Mouse (Mus musculus): ENCODE measurements around the gene S100a16. TPM values are rescaled to one million over a fixed set of nuclear protein-coding genes. Genes with fewer than 3 reads are reported as not detected.

S100a16 gene
- polyA plus RNA-seq, 1 experiment from 2014 or later, result 40.0 TPM

DNA sequence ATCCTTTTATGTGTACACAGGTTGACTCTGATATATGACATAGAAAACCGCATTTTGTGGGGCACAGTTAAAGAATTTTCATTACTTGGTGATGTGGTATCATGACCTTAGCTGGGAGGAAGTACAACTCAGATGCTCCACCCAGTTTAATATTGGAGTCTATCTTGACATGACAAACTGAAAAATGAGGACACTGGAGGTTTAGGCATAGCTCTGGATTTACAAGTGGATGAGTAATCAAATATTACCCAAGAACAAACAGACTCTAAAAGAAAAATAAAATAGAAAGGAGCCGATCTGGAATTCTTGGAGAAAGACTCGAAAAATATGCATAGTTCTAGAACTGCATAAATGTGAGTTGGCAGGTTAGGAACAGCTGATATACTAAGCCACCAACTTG lies 38.3 kb downstream of the S100a16 start:
- Histone ChIP-seq H3K4me3 (no peak overlapping the region), H3K4me1 (no peaks in the 10 kb centered on the region)
- 89% methylated on average over 3 of the region's 3 CpGs for WGBS

DNA sequence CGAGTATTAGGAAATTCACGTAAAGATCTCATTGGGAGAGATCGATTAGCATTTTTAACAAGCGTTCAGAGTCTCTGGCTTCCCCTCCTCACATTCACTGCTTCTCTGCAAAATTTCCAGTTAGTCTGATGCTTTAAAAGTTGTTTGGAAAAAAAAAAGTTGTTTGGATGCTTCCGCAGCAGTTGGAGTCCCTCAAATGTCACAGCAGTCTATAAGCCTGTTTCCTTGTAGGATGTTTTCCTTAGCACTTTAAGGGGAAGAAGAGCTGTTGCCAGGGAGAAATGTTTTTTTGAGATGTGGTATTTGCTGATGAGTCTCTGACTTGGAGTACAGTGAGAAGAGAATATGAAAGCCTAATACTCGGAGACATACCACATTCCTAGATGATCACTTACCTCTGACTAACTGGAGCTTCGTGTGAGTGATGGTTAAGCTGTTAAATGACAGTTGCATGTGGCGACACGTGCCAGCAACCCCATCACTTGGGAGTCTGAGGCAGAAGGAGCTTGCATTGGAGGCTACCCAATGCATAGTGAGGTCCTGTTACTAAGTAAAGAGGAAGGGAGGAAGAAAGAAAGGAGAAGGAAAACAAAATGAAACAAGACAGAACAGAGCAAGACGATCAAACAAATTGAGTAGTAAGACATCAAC lies 39.4 kb downstream of the S100a16 start:
- Histone ChIP-seq H3K27ac (replicated peaks) (no peak overlapping the region), H3K9ac (replicated peaks) (no peak overlapping the region), H3K4me1 (no peaks in the 10 kb centered on the region), H3K4me3 (no peak overlapping the region), H3K4me2 (replicated peaks) (no peak overlapping the region), H3K36me3 (no peaks in the 10 kb centered on the region), H3K9me3 (no peaks in the 10 kb centered on the region), H3K27me3 (no peaks in the 10 kb centered on the region)
- WGBS, result 72% methylated on average over 10 of the region's 10 CpGs
- ATAC-seq (replicated peaks), result no peak

More for the DNA sequence above, 38.3 kb downstream of the S100a16 start:
- Histone ChIP-seq H3K9ac (replicated peaks) (no peak overlapping the region), H3K9me3 (no peaks in the 10 kb centered on the region), H3K27ac (replicated peaks) (no peak overlapping the region), H3K27me3 (no peaks in the 10 kb centered on the region), H3K4me2 (replicated peaks) (no peak overlapping the region), H3K36me3 (no peaks in the 10 kb centered on the region)
- ATAC-seq (replicated peaks), result no peak

DNA sequence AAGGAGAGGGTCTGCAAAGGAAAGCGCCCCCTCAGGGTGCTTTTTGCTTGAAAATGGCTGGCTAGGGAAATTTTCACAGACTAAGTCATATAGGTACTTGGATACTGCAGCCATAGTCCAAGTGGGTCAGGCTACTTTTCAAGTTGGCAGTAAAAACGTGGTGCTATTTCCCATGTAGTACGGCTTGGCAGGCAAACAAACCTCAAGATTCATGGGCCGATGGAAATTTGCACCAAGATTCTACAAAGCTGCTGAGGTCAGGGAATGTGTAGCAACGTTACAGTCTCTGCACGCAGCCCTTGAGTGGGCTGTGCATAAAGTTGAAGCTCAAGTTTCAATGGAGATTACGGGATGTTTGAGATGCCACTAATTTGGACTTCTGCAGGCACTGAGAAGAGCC lies 42.4 kb downstream of the S100a16 start:
- no peak overlapping the region for H3K4me2 ChIP-seq (replicated peaks)
- no peaks in the 10 kb centered on the region for H3K36me3 ChIP-seq
- H3K4me3 ChIP-seq, result no peak overlapping the region
- no peak overlapping the region for H3K9ac ChIP-seq (replicated peaks)
- H3K4me1 ChIP-seq, result no peaks in the 10 kb centered on the region
- H3K27ac ChIP-seq (replicated peaks), result no peak overlapping the region
- no peaks in the 10 kb centered on the region for H3K9me3 ChIP-seq
- no peaks in the 10 kb centered on the region for H3K27me3 ChIP-seq
- no peak for ATAC-seq (replicated peaks)
- WGBS, result 80% methylated on average over 7 of the region's 7 CpGs

DNA sequence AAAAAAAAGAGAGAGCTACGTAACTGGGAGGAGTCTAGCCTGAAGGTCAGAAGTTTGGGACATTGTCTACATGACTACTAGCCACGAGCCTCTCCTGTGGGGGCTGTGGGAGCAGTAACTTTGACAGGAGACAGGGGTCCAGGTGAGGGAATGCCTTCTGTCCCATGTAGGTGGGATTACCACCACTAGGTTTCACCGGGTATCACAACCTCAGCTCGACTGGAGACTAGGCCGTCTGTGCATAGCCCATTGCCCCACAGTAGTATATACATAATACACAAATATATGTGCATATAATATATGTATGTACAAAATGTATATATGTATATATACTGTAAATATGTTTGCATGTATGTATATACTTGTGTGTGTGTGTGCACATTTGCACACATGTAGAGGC lies 44.1 kb downstream of the S100a16 start:
- Histone ChIP-seq H3K27me3 (no peaks in the 10 kb centered on the region), H3K9me3 (no peaks in the 10 kb centered on the region), H3K4me3 (no peak overlapping the region), H3K27ac (replicated peaks) (no peak overlapping the region), H3K36me3 (no peaks in the 10 kb centered on the region), H3K4me2 (replicated peaks) (no peak overlapping the region), H3K9ac (replicated peaks) (no peak overlapping the region), H3K4me1 (no peaks in the 10 kb centered on the region)
- no peak for ATAC-seq (replicated peaks)
- WGBS, result 94% methylated on average over 5 of the region's 5 CpGs

DNA sequence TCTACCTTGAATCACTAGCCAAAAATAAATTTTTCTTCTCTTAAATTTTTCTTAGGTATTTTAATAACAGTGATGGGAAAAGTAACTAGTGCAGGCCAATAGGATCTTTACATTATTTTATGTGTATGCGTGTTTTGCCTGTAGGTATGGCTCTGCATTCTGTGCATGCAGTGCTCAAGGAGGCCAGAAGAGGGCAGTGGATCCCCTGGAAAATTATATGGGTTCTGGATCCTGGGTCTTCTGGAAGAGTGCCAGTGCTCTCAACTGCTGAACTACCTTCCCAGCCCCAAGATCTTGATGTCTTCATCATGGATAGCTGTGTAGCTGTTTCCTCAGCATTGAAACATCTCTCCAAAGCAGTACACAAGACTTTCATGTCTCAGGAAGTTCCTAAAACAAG lies 45.1 kb downstream of the S100a16 start:
- H3K4me3 ChIP-seq, result no peak overlapping the region
- no peak overlapping the region for H3K27ac ChIP-seq (replicated peaks)
- no peaks in the 10 kb centered on the region for H3K9me3 ChIP-seq
- H3K4me1 ChIP-seq, result no peaks in the 10 kb centered on the region
- no peak overlapping the region for H3K4me2 ChIP-seq (replicated peaks)
- no peak for ATAC-seq (replicated peaks)
- no peaks in the 10 kb centered on the region for H3K36me3 ChIP-seq
- H3K27me3 ChIP-seq, result no peaks in the 10 kb centered on the region
- WGBS, result 97% methylated on average over 1 of the region's 1 CpGs
- H3K9ac ChIP-seq (replicated peaks), result no peak overlapping the region

DNA sequence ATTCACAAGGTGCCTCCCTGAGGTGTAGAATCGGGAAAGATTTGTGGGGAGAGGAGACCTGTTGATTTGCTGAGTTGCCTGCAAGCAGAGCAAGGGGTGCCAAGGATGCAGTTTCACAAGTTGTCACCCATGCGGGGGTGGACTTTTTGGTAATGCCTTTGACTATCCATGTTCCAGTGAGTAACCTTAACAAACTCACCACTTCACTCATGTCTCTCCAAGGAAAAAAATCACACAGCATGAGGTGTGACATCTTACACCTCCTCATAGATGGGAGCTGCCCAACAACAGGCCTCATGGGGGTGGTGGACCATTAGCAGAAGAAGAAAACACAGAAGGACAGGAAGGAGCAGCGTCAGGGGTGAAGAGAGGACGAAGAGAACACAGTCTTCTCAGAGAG lies 45.5 kb downstream of the S100a16 start:
- H3K4me2 ChIP-seq (replicated peaks), result no peak overlapping the region
- WGBS, result 91% methylated on average over 4 of the region's 4 CpGs
- H3K27me3 ChIP-seq, result no peaks in the 10 kb centered on the region
- no peaks in the 10 kb centered on the region for H3K4me1 ChIP-seq
- H3K4me3 ChIP-seq, result no peak overlapping the region
- no peaks in the 10 kb centered on the region for H3K9me3 ChIP-seq
- H3K27ac ChIP-seq (replicated peaks), result no peak overlapping the region
- ATAC-seq (replicated peaks), result no peak
- no peak overlapping the region for H3K9ac ChIP-seq (replicated peaks)
- H3K36me3 ChIP-seq, result no peaks in the 10 kb centered on the region

DNA sequence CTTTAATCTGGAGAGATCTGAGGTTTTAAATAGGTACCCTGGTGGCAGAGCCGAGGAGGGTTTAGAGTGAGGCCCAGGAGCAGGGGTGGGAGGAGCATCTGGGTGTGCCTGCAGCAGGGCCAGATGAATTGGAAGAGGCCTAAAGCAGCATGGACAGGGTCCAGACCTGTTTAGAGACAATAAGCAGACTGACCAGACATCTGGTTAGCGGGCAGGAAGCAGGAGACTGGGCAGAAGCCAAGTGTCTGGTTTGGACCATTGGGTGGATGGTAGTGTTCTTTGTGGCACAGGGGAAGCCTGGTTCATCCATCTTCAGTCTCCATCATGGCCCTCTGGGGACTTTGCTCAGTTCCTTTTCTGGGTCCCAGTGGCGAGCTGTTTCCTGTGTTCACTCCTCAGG lies 46.8 kb downstream of the S100a16 start:
- Histone ChIP-seq H3K9me3 (no peaks in the 10 kb centered on the region), H3K4me2 (replicated peaks) (no peak overlapping the region), H3K9ac (replicated peaks) (no peak overlapping the region), H3K4me3 (no peak overlapping the region), H3K27ac (replicated peaks) (no peak overlapping the region), H3K4me1 (no peaks in the 10 kb centered on the region), H3K27me3 (no peaks in the 10 kb centered on the region), H3K36me3 (no peaks in the 10 kb centered on the region)
- 56% methylated on average over 3 of the region's 3 CpGs for WGBS
- ATAC-seq (replicated peaks), result no peak

DNA sequence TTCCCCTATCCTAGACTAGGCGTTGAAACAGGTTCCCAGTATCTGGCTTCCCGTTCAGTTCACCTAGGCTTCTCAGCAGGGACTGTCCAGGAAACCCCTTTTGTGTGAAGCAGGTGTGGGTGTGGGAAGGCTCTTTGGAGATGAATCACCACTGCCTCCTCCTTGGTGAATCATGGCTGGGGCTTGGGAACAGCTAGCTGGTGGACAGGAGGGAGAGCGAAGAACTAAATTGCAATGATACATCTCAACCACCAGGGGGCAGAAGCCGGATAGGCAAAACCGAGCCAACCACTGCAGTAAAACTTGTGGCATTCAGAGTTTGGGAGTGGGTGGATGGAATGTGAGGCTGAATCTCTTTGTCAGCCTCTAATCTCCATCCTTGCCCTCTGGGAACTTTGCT lies 48.5 kb downstream of the S100a16 start:
- WGBS, result 35% methylated on average over 5 of the region's 5 CpGs
- no peak overlapping the region for H3K9ac ChIP-seq (replicated peaks)
- ATAC-seq (replicated peaks), result peak; percentile 35

DNA sequence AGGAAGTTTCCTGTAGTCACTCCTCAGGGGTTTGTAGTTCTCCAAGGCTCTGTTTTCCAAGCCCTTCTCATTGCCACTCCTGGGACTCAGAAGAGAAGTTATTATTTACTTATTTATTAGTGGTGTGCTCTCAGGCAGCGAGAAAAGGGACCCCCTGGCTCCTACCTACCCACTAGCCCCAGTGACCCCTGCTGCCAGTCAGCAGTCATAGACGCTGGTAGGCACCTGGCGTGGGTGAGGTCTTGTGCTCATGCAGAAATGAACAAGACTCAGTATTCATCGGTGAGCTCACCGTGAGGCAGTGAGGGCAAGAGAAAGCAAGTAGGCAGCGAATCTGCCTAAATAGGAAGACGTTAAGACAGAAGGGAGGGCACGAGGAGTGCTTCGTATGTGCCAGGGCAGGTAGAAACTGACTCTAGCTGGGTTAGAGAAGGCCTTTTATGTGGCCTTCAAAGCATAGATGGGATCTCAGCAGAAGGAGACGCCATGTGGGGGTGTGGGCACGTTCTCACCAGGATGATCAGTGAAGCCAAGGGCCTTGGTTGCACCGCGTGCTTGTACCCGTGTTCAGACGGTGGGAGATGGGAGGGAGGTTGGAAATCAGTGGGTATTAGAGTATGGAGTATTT lies 49.1 kb downstream of the S100a16 start:
- Histone ChIP-seq H3K9ac (replicated peaks) (no peak overlapping the region), H3K4me3 (no peak overlapping the region), H3K27me3 (no peaks in the 10 kb centered on the region), H3K4me2 (replicated peaks) (no peak overlapping the region), H3K27ac (replicated peaks) (no peak overlapping the region), H3K36me3 (no peaks in the 10 kb centered on the region), H3K4me1 (no peaks in the 10 kb centered on the region), H3K9me3 (no peaks in the 10 kb centered on the region)
- 84% methylated on average over 15 of the region's 15 CpGs for WGBS
- no peak for ATAC-seq (replicated peaks)

More for the DNA sequence above, 48.5 kb downstream of the S100a16 start:
- Histone ChIP-seq H3K9me3 (no peaks in the 10 kb centered on the region), H3K27me3 (no peaks in the 10 kb centered on the region), H3K4me3 (no peak overlapping the region), H3K4me2 (replicated peaks) (no peak overlapping the region), H3K36me3 (no peaks in the 10 kb centered on the region), H3K4me1 (no peaks in the 10 kb centered on the region), H3K27ac (replicated peaks) (no peak overlapping the region)

DNA sequence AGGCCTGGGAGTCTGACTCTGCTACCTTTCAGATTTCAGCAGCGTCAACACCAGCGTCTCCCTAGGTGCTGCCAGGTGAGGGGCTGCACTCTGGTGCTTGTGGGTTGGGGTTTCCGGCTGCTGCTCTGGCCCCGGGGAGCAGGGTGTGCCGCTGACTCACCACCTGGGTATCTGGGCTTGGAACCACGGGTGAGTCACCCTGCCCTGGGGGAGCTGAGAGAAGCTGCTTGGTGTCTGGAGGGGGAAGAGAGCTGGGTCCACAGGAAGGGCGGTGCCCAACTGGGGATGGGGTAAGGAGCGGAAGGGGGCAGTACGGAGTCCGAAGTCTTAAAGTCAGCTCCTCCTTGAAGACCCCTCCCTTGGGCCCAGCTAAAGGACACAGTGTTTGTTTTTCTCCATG lies 49.9 kb downstream of the S100a16 start:
- Histone ChIP-seq H3K4me2 (replicated peaks) (no peak overlapping the region), H3K9ac (replicated peaks) (no peak overlapping the region), H3K9me3 (no peaks in the 10 kb centered on the region), H3K27me3 (no peaks in the 10 kb centered on the region), H3K27ac (replicated peaks) (no peak overlapping the region), H3K4me1 (no peaks in the 10 kb centered on the region), H3K4me3 (no peak overlapping the region), H3K36me3 (no peaks in the 10 kb centered on the region)
- ATAC-seq (replicated peaks), result no peak
- 76% methylated on average over 10 of the region's 10 CpGs for WGBS

DNA sequence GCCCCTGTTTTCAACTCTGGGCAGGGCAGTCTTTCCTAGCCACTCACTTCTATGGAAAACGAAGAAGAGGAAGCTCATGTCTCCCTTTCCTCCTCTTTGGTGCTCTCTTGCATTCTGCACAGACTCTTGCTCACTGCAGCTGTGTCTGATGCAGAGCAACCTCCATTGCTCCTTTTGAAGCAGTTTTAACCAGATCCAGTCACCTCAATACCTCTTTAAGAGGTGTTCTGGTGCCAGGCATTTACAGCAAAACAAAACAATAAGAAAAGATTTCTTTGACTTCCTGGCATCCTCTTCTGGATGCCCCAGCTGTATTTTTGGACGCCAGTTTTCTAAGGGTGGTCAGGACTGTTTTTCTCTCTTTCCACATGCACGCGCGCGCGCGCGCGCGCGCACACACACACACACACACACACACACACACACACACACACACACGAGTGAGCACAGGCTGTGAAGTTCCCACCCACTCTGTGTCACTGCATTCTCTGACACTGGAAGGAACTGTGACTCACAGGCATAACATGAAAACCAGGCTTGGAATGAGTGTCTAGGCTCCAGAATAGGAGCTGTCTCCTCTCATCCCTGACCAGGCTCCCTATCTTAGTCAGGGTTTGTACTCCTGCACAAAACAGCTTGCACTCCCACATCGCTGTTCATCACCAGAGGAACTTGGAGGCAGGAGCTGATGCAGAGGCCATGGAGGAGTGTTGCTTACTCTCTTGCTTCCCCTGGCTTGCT lies 50.5 kb downstream of the S100a16 start:
- H3K36me3 ChIP-seq, result no peaks in the 10 kb centered on the region
- no peak overlapping the region for H3K4me2 ChIP-seq (replicated peaks)
- H3K4me1 ChIP-seq, result no peaks in the 10 kb centered on the region
- no peak for ATAC-seq (replicated peaks)
- no peaks in the 10 kb centered on the region for H3K27me3 ChIP-seq
- no peaks in the 10 kb centered on the region for H3K9me3 ChIP-seq
- H3K27ac ChIP-seq (replicated peaks), result no peak overlapping the region
- H3K4me3 ChIP-seq, result no peak overlapping the region
- no peak overlapping the region for H3K9ac ChIP-seq (replicated peaks)
- 88% methylated on average over 14 of the region's 14 CpGs for WGBS

DNA sequence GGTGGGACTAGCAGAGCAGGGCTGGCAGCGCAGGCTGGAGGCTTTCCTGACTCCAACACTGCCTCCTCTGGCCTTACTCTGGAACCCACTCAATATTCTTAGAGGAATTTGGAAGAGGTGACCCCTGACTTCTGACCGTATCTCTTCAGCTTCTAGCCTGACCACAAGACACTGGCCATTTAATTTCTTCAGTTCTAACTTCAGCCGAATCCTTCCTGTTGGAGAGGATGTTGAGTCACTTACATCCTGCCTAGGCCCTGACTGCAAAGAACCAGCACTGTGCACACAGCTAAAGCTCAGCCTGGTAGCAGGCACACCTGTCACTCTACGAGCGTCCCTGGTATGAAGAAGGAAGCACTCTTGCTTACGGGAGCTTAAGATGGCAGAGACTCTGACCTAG lies 52.3 kb downstream of the S100a16 start:
- Histone ChIP-seq H3K4me1 (no peaks in the 10 kb centered on the region), H3K9me3 (no peaks in the 10 kb centered on the region), H3K4me2 (replicated peaks) (no peak overlapping the region), H3K27me3 (no peaks in the 10 kb centered on the region), H3K27ac (replicated peaks) (no peak overlapping the region), H3K36me3 (no peaks in the 10 kb centered on the region), H3K9ac (replicated peaks) (no peak overlapping the region), H3K4me3 (no peak overlapping the region)
- 85% methylated on average over 6 of the region's 6 CpGs for WGBS
- ATAC-seq (replicated peaks), result no peak

Measured in forebrain, embryonic 15.5 days (tissue).